Mouse (Mus musculus) lung, embryonic 16.5 days (tissue): ENCODE results near the gene Glyctk. TPM values are rescaled to one million over a fixed set of nuclear protein-coding genes. Genes with fewer than 3 reads are reported as not detected.

ENCODE experiments used
- ATAC-seq: fragments of 200-750 bp; cut with Nextera tagmentation; 2 replicates; pipeline ENCODE4 v1.8.0; 2017; ENCODE audit warnings: low read depth, mild to moderate bottlenecking, moderate library complexity
- H3K27ac ChIP-seq: fragments of 300-500 bp; sonication (generic); 2 replicates; pipeline ENCODE4 v1.5.1; 2014; ENCODE audit warnings: mild to moderate bottlenecking, control low read depth, low read length
- H3K27me3 ChIP-seq: fragments of 300-500 bp; sonication (generic); 2 replicates; pipeline ENCODE4 v1.6.1; 2014; ENCODE audit warnings: low read depth, low read length, mixed read lengths; ENCODE audit not compliant: control insufficient read depth, insufficient read depth
- H3K36me3 ChIP-seq: fragments of 300-500 bp; sonication (generic); 2 replicates; pipeline ENCODE4 v1.6.1; 2014; ENCODE audit warnings: low read length; ENCODE audit not compliant: control insufficient read depth, insufficient read depth
- H3K4me1 ChIP-seq: fragments of 300-500 bp; sonication (generic); replicated peaks from 2 replicates; pipeline ENCODE4 v1.6.1; 2014; ENCODE audit warnings: low read length, mixed read lengths; ENCODE audit not compliant: control insufficient read depth, insufficient read depth
- H3K4me2 ChIP-seq: fragments of 300-500 bp; sonication (generic); 2 replicates; pipeline ENCODE4 v1.6.1; 2014; ENCODE audit warnings: low read depth, low read length, control low read depth
- H3K4me3 ChIP-seq: fragments of 300-500 bp; sonication (generic); 2 replicates; pipeline ENCODE4 v1.5.1; 2014; ENCODE audit warnings: mild to moderate bottlenecking, low read length, control low read depth
- H3K9ac ChIP-seq: fragments of 300-500 bp; sonication (generic); 2 replicates; pipeline ENCODE4 v1.6.1; 2014; ENCODE audit warnings: low read length, control low read depth
- H3K9me3 ChIP-seq: fragments of 300-500 bp; sonication (generic); 2 replicates; pipeline ENCODE4 v1.6.1; 2016; ENCODE audit warnings: low read length; ENCODE audit not compliant: control insufficient read depth
- WGBS: fragments of 180-500 bp; shearing (Covaris S2); extraction: QIAGEN DNeasy Blood & Tissue Kit; methylation state at CpG from one replicate; pipeline ENCODE4 v1.1.7; 2014; 5-methylcytosine and 5-hydroxymethylcytosine counted together
- polyA plus RNA-seq: library from polyadenylated mRNA; unstranded; fragments of >200 nt; fragmentation: Nextera tagmentation; extraction: Ambion mirVana; gene quantifications from 2 replicates; pipeline ENCODE4 v1.2.1, GENCODE M21; 2015

The Glyctk gene
- polyA plus RNA-seq, 1 experiment from 2014 or later = 1.4 TPM

- Histone ChIP-seq H3K4me3 (peak overlapping the region; percentile 65), H3K36me3 (peaks cover 19% of the 10 kb centered on the region), H3K27me3 (no peaks in the 10 kb centered on the region), H3K4me1 (peaks cover 18% of the 10 kb centered on the region), H3K4me2 (peak overlapping the region; percentile 78; the same call in 1 of the 2 replicates), H3K27ac (no peak overlapping the region), H3K9ac (peak overlapping the region; percentile 78), H3K9me3 (no peaks in the 10 kb centered on the region)
- 90% methylated on average over 9 of the region's 9 CpGs for WGBS
- ATAC-seq = no peak
Measured at GRCm38 (mm10) chr9:106197732-106198131, 39.8 kb upstream of the Glyctk start.

- WGBS = 77% methylated on average over 3 of the region's 3 CpGs
- no peak for ATAC-seq
- H3K4me3 ChIP-seq = no peak overlapping the region
Measured at GRCm38 (mm10) chr9:106197081-106197713, 39.3 kb upstream of the Glyctk start.

GRCm38 (mm10) chr9:106195693-106196092, 37.8 kb upstream of the Glyctk start:
- H3K9ac ChIP-seq = no peak overlapping the region
- no peaks in the 10 kb centered on the region for H3K9me3 ChIP-seq
- no peak overlapping the region for H3K27ac ChIP-seq
- ATAC-seq = no peak
- no peaks in the 10 kb centered on the region for H3K27me3 ChIP-seq
- peaks cover 28% of the 10 kb centered on the region for H3K36me3 ChIP-seq
- peaks cover 15% of the 10 kb centered on the region for H3K4me1 ChIP-seq
- 87% methylated on average over 8 of the region's 8 CpGs for WGBS
- H3K4me3 ChIP-seq = no peak overlapping the region
- no peak overlapping the region for H3K4me2 ChIP-seq

More at GRCm38 (mm10) chr9:106197081-106197713, 39.3 kb upstream of the Glyctk start:
- no peaks in the 10 kb centered on the region for H3K9me3 ChIP-seq
- no peak overlapping the region for H3K9ac ChIP-seq
- peaks cover 19% of the 10 kb centered on the region for H3K36me3 ChIP-seq
- no peak overlapping the region for H3K27ac ChIP-seq
- H3K4me2 ChIP-seq = no peak overlapping the region
- H3K4me1 ChIP-seq = peaks cover 16% of the 10 kb centered on the region
- no peaks in the 10 kb centered on the region for H3K27me3 ChIP-seq

- H3K36me3 ChIP-seq = peaks cover 41% of the 10 kb centered on the region
- H3K4me3 ChIP-seq = no peak overlapping the region
- 86% methylated on average over 8 of the region's 8 CpGs for WGBS
- no peaks in the 10 kb centered on the region for H3K9me3 ChIP-seq
- no peak overlapping the region for H3K9ac ChIP-seq
- no peak for ATAC-seq
- H3K4me2 ChIP-seq = no peak overlapping the region
- no peak overlapping the region for H3K27ac ChIP-seq
- H3K4me1 ChIP-seq = peaks cover 7% of the 10 kb centered on the region
- no peaks in the 10 kb centered on the region for H3K27me3 ChIP-seq
Measured at GRCm38 (mm10) chr9:106193930-106194807, 36.2 kb upstream of the Glyctk start.

- WGBS = 80% methylated on average over 1 of the region's 1 CpGs
- H3K9me3 ChIP-seq = no peaks in the 10 kb centered on the region
- no peak overlapping the region for H3K9ac ChIP-seq
- no peak for ATAC-seq
- no peak overlapping the region for H3K4me3 ChIP-seq
- H3K27ac ChIP-seq = no peak overlapping the region
- H3K27me3 ChIP-seq = no peaks in the 10 kb centered on the region
- peaks cover 53% of the 10 kb centered on the region for H3K36me3 ChIP-seq
- peaks cover 1% of the 10 kb centered on the region; the same call in 1 of the 2 replicates for H3K4me1 ChIP-seq
- no peak overlapping the region for H3K4me2 ChIP-seq
Measured at GRCm38 (mm10) chr9:106192998-106193397, 35.1 kb upstream of the Glyctk start.

- Histone ChIP-seq H3K9me3 (no peaks in the 10 kb centered on the region), H3K9ac (no peak overlapping the region)
- 88% methylated on average over 8 of the region's 8 CpGs for WGBS
Measured at GRCm38 (mm10) chr9:106192024-106192423, 34.1 kb upstream of the Glyctk start.

GRCm38 (mm10) chr9:106191355-106191754, 33.4 kb upstream of the Glyctk start:
- no peaks in the 10 kb centered on the region for H3K9me3 ChIP-seq
- WGBS = 93% methylated on average over 1 of the region's 1 CpGs
- H3K27ac ChIP-seq = no peak overlapping the region
- H3K9ac ChIP-seq = no peak overlapping the region
- H3K4me3 ChIP-seq = no peak overlapping the region
- H3K36me3 ChIP-seq = peaks cover 64% of the 10 kb centered on the region
- no peak for ATAC-seq
- H3K4me1 ChIP-seq = no peaks in the 10 kb centered on the region
- H3K27me3 ChIP-seq = no peaks in the 10 kb centered on the region
- no peak overlapping the region for H3K4me2 ChIP-seq

More at GRCm38 (mm10) chr9:106192024-106192423, 34.1 kb upstream of the Glyctk start:
- Histone ChIP-seq H3K27me3 (no peaks in the 10 kb centered on the region), H3K4me2 (no peak overlapping the region), H3K36me3 (peaks cover 62% of the 10 kb centered on the region), H3K4me1 (no peaks in the 10 kb centered on the region), H3K4me3 (no peak overlapping the region), H3K27ac (no peak overlapping the region)
- no peak for ATAC-seq

- H3K27ac ChIP-seq = no peak overlapping the region
- ATAC-seq = no peak
- 86% methylated on average over 5 of the region's 5 CpGs for WGBS
- H3K4me1 ChIP-seq = no peaks in the 10 kb centered on the region
- no peak overlapping the region for H3K4me2 ChIP-seq
- H3K9me3 ChIP-seq = no peaks in the 10 kb centered on the region
- H3K36me3 ChIP-seq = peaks cover 78% of the 10 kb centered on the region
- H3K4me3 ChIP-seq = no peak overlapping the region
- H3K9ac ChIP-seq = no peak overlapping the region
- no peaks in the 10 kb centered on the region for H3K27me3 ChIP-seq
Measured at GRCm38 (mm10) chr9:106183996-106184395, 26.1 kb upstream of the Glyctk start.

- Histone ChIP-seq H3K36me3 (peaks cover 70% of the 10 kb centered on the region), H3K27ac (no peak overlapping the region), H3K4me2 (no peak overlapping the region), H3K9ac (no peak overlapping the region), H3K4me3 (no peak overlapping the region), H3K27me3 (no peaks in the 10 kb centered on the region), H3K9me3 (no peaks in the 10 kb centered on the region), H3K4me1 (no peaks in the 10 kb centered on the region)
- 84% methylated on average over 4 of the region's 4 CpGs for WGBS
- no peak for ATAC-seq
Measured at GRCm38 (mm10) chr9:106182146-106182545, 24.2 kb upstream of the Glyctk start.
